8 mouse cellular contexts compared by ENCODE assay signal in genomic region chr11:84525421-84526274, GRCm38 (mm10). TPM values are rescaled to one million over a fixed set of nuclear protein-coding genes. Genes with fewer than 3 reads are reported as not detected.
DNase-seq lines count a peak whose midpoint lies in the region; ATAC-seq and TF ChIP-seq lines count a peak whose summit lies in the region.

Lhx1 (minus strand) TSS chr11:84525535.

- H3K27ac ChIP-seq in lung, embryonic 14.5 days (ENCODE audit: low read depth): no peak within 1 kb of the TSS
- H3K27ac ChIP-seq in cerebellum, adult 2 months (ENCODE audit: insufficient read depth, low read length): peak within 1 kb of the TSS; percentile 97
- H3K27ac ChIP-seq in neural tube, embryonic 11.5 days (ENCODE audit: low read depth, low read length): peak within 1 kb of the TSS; percentile 67

- H3K9me3 ChIP-seq in lung, embryonic 14.5 days (ENCODE audit: low read depth, low read length): no peaks in the 10 kb centered on the region
- H3K9me3 ChIP-seq in neural tube, embryonic 11.5 days (ENCODE audit: control insufficient read depth, low read length): no peaks in the 10 kb centered on the region

- H3K36me3 ChIP-seq in lung, embryonic 14.5 days (ENCODE audit: insufficient read depth): no peaks in the 10 kb centered on the region
- no peaks in the 10 kb centered on the region for H3K36me3 ChIP-seq in neural tube, embryonic 11.5 days (ENCODE audit: control insufficient read depth, insufficient read depth, low read length)

- H3K4me2 ChIP-seq in lung, embryonic 14.5 days: peak within 1 kb of the TSS; percentile 86
- peak within 1 kb of the TSS; percentile 86 for H3K4me2 ChIP-seq in neural tube, embryonic 11.5 days (ENCODE audit: low read depth)

- H3K4me3 ChIP-seq in lung, embryonic 14.5 days (ENCODE audit: low read depth, low read length): peak within 1 kb of the TSS; percentile 48
- H3K4me3 ChIP-seq in cerebellum, adult 2 months (replicated peaks; ENCODE audit: insufficient read depth, low read depth, low read length): peak within 1 kb of the TSS; percentile 99
- peak within 1 kb of the TSS; percentile 53 for H3K4me3 ChIP-seq in neural tube, embryonic 11.5 days (ENCODE audit: low read depth, low read length)

- TF ChIP-seq POLR2A in cerebellum, adult 2 months (IDR thresholded peaks at IDR 0.05; ENCODE audit: borderline replicate concordance, insufficient read depth, low read length): peak; percentile 96

- no peak for TF ChIP-seq CTCF in lung, embryonic 14.5 days (IDR thresholded peaks at IDR 0.05; ENCODE audit: low read depth)
- TF ChIP-seq CTCF in cerebellum, adult 2 months (IDR thresholded peaks at IDR 0.05; ENCODE audit: borderline replicate concordance, insufficient read depth, low read depth, low read length): no peak

- WGBS in lung, embryonic 14.5 days: under 1% methylated on average over 64 of the region's 64 CpGs
- WGBS in cerebellum, adult 2 months: under 1% methylated on average over 64 of the region's 64 CpGs
- under 1% methylated on average over 64 of the region's 64 CpGs for WGBS in neural tube, embryonic 11.5 days

- peaks cover 2% of the 10 kb centered on the region; the same call in 1 of the 2 replicates for H3K4me1 ChIP-seq in lung, embryonic 14.5 days (ENCODE audit: insufficient read depth)
- peaks cover 10% of the 10 kb centered on the region; the same call in 1 of the 2 replicates for H3K4me1 ChIP-seq in cerebellum, adult 2 months (ENCODE audit: control insufficient read depth, insufficient read depth, low read length)
- H3K4me1 ChIP-seq in neural tube, embryonic 11.5 days (ENCODE audit: control insufficient read depth, insufficient read depth, low read length): peaks cover 13% of the 10 kb centered on the region

- no peak within 1 kb of the TSS for H3K9ac ChIP-seq in lung, embryonic 14.5 days
- peak within 1 kb of the TSS; percentile 66 for H3K9ac ChIP-seq in neural tube, embryonic 11.5 days (ENCODE audit: low read length)

- H3K27me3 ChIP-seq in lung, embryonic 14.5 days (ENCODE audit: insufficient read depth, low read length): peaks cover 100% of the 10 kb centered on the region
- H3K27me3 ChIP-seq in cerebellum, adult 2 months (ENCODE audit: control insufficient read depth, insufficient read depth, low read length): no peaks in the 10 kb centered on the region; the same call in 1 of the 2 replicates
- H3K27me3 ChIP-seq in neural tube, embryonic 11.5 days (ENCODE audit: control insufficient read depth, insufficient read depth, low read length): peaks cover 94% of the 10 kb centered on the region

- DNase-seq in lung, embryonic 14.5 days: peak; percentile 74
- DNase-seq in lung, postnatal 25 days (ENCODE audit: low spot score): no peak
- peak; percentile 96 for DNase-seq in cerebellum, adult 2 months
- peak; percentile 86 for DNase-seq in kidney, postnatal 10 days
- peak; percentile 90 for DNase-seq in neural tube, embryonic 11.5 days (ENCODE audit: low spot score)
- no peak for DNase-seq in urinary bladder, postnatal 36 days (ENCODE audit: low spot score in 2 of 2)
- DNase-seq in spleen, adult 12 weeks (ENCODE audit: low spot score): no peak

- peak; percentile 72 for ATAC-seq in lung, embryonic 14.5 days (ENCODE audit: insufficient read depth)
- ATAC-seq in granulocyte monocyte progenitor cell, adult 5-6 weeks (replicated peaks; ENCODE audit: poor library complexity, severe bottlenecking): 0 out of 2 replicates have a peak, but pooled peaks have one; percentile 10
- ATAC-seq in neural tube, embryonic 11.5 days (ENCODE audit: insufficient read depth, low FRiP score, low TSS enrichment): peak; percentile 90

RNA-seq across cellular contexts. Expression of gene Lhx1, which starts in this region (rescaled TPM):
- polyA plus RNA-seq in lung, embryonic 14.5 days (2014; fragmentation: Nextera tagmentation; extraction: Ambion mirVana): not detected in 2 replicates
- polyA plus RNA-seq in cerebellum, adult 2 months (2012; rRNA removed): 37.3 and 43.9 TPM in 2 replicates
- total RNA-seq in granulocyte monocyte progenitor cell, adult 5-6 weeks (2014; fragmentation: Nextera tagmentation): not detected in 2 replicates
- not detected in 2 replicates for total RNA-seq in granulocyte monocyte progenitor cell, adult 5-6 weeks (2017)
- polyA plus RNA-seq in neural tube, embryonic 11.5 days (2014; fragmentation: Nextera tagmentation; extraction: Ambion mirVana): 42.4 and 46.3 TPM in 2 replicates

Comparison
In these comparisons a context has a peak if more than half of its experiments do, and no peak if none do; other contexts are left out.
1. RNA of gene Lhx1 (polyA plus RNA-seq): 42.4 to 46.3 TPM in neural tube, embryonic 11.5 days and 37.3 to 43.9 TPM in cerebellum, adult 2 months; not detected in lung, embryonic 14.5 days; every median in the first group is over 10 times any median in the second.
2. Peak in DNase-seq, ATAC-seq, H3K4me3 ChIP-seq and H3K4me2 ChIP-seq in lung, embryonic 14.5 days; RNA of the gene not detected or under 1 TPM.
3. Peak in ATAC-seq in granulocyte monocyte progenitor cell, adult 5-6 weeks; RNA of the gene not detected or under 1 TPM.
4. ATAC-seq: peak in every context shown above with its lines; median percentile 90 in neural tube, embryonic 11.5 days; 72 in lung, embryonic 14.5 days; 10 in granulocyte monocyte progenitor cell, adult 5-6 weeks.
5. DNase-seq: peak in cerebellum, adult 2 months (2 of 2), kidney, postnatal 10 days (single experiment) and neural tube, embryonic 11.5 days (single experiment); none in lung, postnatal 25 days (single experiment), urinary bladder, postnatal 36 days (0 of 2) and spleen, adult 12 weeks (single experiment).
6. H3K4me3 ChIP-seq: peak in every context shown above with its lines; median percentile 99 in cerebellum, adult 2 months; 53 in neural tube, embryonic 11.5 days; 48 in lung, embryonic 14.5 days.